Mouse (Mus musculus) MEL (cell line): ENCODE results near the gene Ifitm10.
"Not testable (repeated sequence)": the region's sequence is repeated elsewhere in the genome, so short reads cannot be mapped to it uniquely, and the experiment has no call there.

Experiments used
- CHD1 ChIP-seq: IDR thresholded peaks from 2 replicates; pipeline ENCODE4 v1.6.1; 2012; ENCODE audit warnings: low read depth, mild to moderate bottlenecking, inconsistent platforms, low read length, improper control_type of control experiment
- CTCF ChIP-seq, 3 experiments: IDR thresholded peaks in 2 of 3; conservative IDR thresholded peaks in 1 of 3; 2 replicates each; pipeline ENCODE4 v1.5.1; 2011 to 2012; ENCODE audit warnings: low read length in 3 of 3, low read depth in 2 of 3, mild to moderate bottlenecking in 2 of 3, improper control_type of control experiment in 1 of 3, inconsistent platforms in 1 of 3, mixed read lengths in 1 of 3, moderate library complexity in 1 of 3; ENCODE audit not compliant: control insufficient read depth in 1 of 3, insufficient read depth in 1 of 3, poor library complexity in 1 of 3, severe bottlenecking in 1 of 3
- E2F4 ChIP-seq: IDR thresholded peaks from 2 replicates; pipeline ENCODE4 v1.6.1; 2011; ENCODE audit warnings: low read depth, low read length, improper control_type of control experiment, borderline replicate concordance
- ELF1 ChIP-seq: IDR thresholded peaks from 2 replicates; pipeline ENCODE4 v1.6.1; 2014; ENCODE audit warnings: low read depth, mild to moderate bottlenecking, inconsistent platforms, low read length, improper control_type of control experiment, moderate library complexity
- EP300 ChIP-seq, 2 experiments: IDR thresholded peaks; 2 replicates each; pipeline ENCODE4 v1.6.1; 2011; ENCODE audit warnings: improper control_type of control experiment in 2 of 2, low read length in 2 of 2, low read depth in 1 of 2, mild to moderate bottlenecking in 1 of 2
- ETS1 ChIP-seq: IDR thresholded peaks from 2 replicates; pipeline ENCODE4 v1.6.1; 2012; ENCODE audit warnings: low read depth, mild to moderate bottlenecking, inconsistent platforms, low read length, improper control_type of control experiment, moderate library complexity
- MAFK ChIP-seq: IDR thresholded peaks from 2 replicates; pipeline ENCODE4 v1.6.1; 2011; ENCODE audit warnings: low read depth, mild to moderate bottlenecking, low read length, improper control_type of control experiment, borderline replicate concordance
- NELFE ChIP-seq: IDR thresholded peaks from 2 replicates; pipeline ENCODE4 v1.6.1; 2011; ENCODE audit warnings: low read depth, low read length, improper control_type of control experiment
- POLR2A ChIP-seq, 2 experiments: IDR thresholded peaks; 2 replicates each; pipeline ENCODE4 v1.6.1; 2011 to 2012; ENCODE audit warnings: low read length in 2 of 2, mild to moderate bottlenecking in 2 of 2, control low read depth in 1 of 2, improper control_type of control experiment in 1 of 2, low read depth in 1 of 2, moderate library complexity in 1 of 2; ENCODE audit not compliant: control insufficient read depth in 1 of 2, insufficient read depth in 1 of 2, poor library complexity in 1 of 2
- POLR2AphosphoS5 ChIP-seq: IDR thresholded peaks from 2 replicates; pipeline ENCODE4 v1.6.1; 2012; ENCODE audit warnings: low read depth, borderline replicate concordance, mild to moderate bottlenecking, inconsistent platforms, low read length, moderate library complexity, mixed read lengths
- TBP ChIP-seq: IDR thresholded peaks from 2 replicates; pipeline ENCODE4 v1.8.0; 2011; ENCODE audit warnings: low read depth, low read length, improper control_type of control experiment
- UBTF ChIP-seq: IDR thresholded peaks from 2 replicates; pipeline ENCODE4 v1.6.1; 2012; ENCODE audit warnings: low read depth, mild to moderate bottlenecking, inconsistent platforms, low read length, improper control_type of control experiment, moderate library complexity, borderline replicate concordance; ENCODE audit not compliant: insufficient read depth
- ZC3H11A ChIP-seq: IDR thresholded peaks from 2 replicates; pipeline ENCODE4 v1.6.1; 2012; ENCODE audit warnings: low read depth, mild to moderate bottlenecking, inconsistent platforms, low read length, improper control_type of control experiment

GRCm38 (mm10) chr7:142303929-142304328 lies 69.6 kb downstream of the Ifitm10 start:
- TF ChIP-seq UBTF; E2F4; CHD1; TBP; EP300 (IDR thresholded peaks at IDR 0.05; ENCODE audit: low read depth in 1 of 2, low read length in 2 of 2); CTCF (IDR thresholded peaks at IDR 0.05 in 2 of 3, conservative IDR thresholded peaks at IDR 0.05 in 1 of 3; ENCODE audit: control insufficient read depth in 1 of 3, insufficient read depth in 1 of 3, low read depth in 2 of 3, low read length in 3 of 3, poor library complexity in 1 of 3, severe bottlenecking in 1 of 3); NELFE; POLR2AphosphoS5; ZC3H11A; MAFK; ELF1; POLR2A (IDR thresholded peaks at IDR 0.05; ENCODE audit: control insufficient read depth in 1 of 2, insufficient read depth in 1 of 2, low read depth in 1 of 2, low read length in 2 of 2, poor library complexity in 1 of 2); ETS1: not testable (repeated sequence)
